Mouse (Mus musculus): Measurements from ENCODE around the gene Asb12.
"Not testable (repeated sequence)": the region's sequence is repeated elsewhere in the genome, so short reads cannot be mapped to it uniquely, and the experiment has no call there.

GRCm38 (mm10) chrX:95535493-95535892, 22.3 kb downstream of the Asb12 start:
- TF ChIP-seq CTCF (conservative IDR thresholded peaks at IDR 0.05; ENCODE audit: insufficient read depth, insufficient read length, low read depth, low read length); POLR2A (IDR thresholded peaks at IDR 0.05; ENCODE audit: low read depth, low read length): not testable (repeated sequence)

All from kidney, adult 2 months (tissue).